Mouse (Mus musculus) gastrocnemius, adult 2 months (tissue): ENCODE measurements around the gene Uba3. TPM values are rescaled to one million over a fixed set of nuclear protein-coding genes. Genes with fewer than 3 reads are reported as not detected.

Experiments used
- DNase-seq: peaks from one replicate; pipeline ENCODE4 v3.0.0; 2022
- H3K27ac ChIP-seq: fragments of 200-600 bp; 2 replicates; pipeline ENCODE4 v1.8.1; 2022; ENCODE audit warnings: mild to moderate bottlenecking
- H3K4me3 ChIP-seq: fragments of 200-600 bp; 2 replicates; pipeline ENCODE4 v1.8.1; 2022; ENCODE audit warnings: mild to moderate bottlenecking, moderate library complexity
- CTCF ChIP-seq: fragments of 200-600 bp; IDR thresholded peaks from 2 replicates; pipeline ENCODE4 v1.8.1; 2022; ENCODE audit warnings: antibody characterized with exemption, mild to moderate bottlenecking, moderate library complexity
- intact Hi-C: fragments of 180-260 bp; cut with DNase I; formaldehyde crosslinking; loops from one replicate; pipeline ENCODE4 v1.15.1; 2025
- total RNA-seq, 2 experiments: library from RNA; stranded (reverse); gene quantifications; 2 replicates each; pipeline ENCODE4 v1.2.3; 2021

The Uba3 gene
- total RNA-seq, 2 experiments from 2014 or later = 32.7 to 43.1 TPM

DNA sequence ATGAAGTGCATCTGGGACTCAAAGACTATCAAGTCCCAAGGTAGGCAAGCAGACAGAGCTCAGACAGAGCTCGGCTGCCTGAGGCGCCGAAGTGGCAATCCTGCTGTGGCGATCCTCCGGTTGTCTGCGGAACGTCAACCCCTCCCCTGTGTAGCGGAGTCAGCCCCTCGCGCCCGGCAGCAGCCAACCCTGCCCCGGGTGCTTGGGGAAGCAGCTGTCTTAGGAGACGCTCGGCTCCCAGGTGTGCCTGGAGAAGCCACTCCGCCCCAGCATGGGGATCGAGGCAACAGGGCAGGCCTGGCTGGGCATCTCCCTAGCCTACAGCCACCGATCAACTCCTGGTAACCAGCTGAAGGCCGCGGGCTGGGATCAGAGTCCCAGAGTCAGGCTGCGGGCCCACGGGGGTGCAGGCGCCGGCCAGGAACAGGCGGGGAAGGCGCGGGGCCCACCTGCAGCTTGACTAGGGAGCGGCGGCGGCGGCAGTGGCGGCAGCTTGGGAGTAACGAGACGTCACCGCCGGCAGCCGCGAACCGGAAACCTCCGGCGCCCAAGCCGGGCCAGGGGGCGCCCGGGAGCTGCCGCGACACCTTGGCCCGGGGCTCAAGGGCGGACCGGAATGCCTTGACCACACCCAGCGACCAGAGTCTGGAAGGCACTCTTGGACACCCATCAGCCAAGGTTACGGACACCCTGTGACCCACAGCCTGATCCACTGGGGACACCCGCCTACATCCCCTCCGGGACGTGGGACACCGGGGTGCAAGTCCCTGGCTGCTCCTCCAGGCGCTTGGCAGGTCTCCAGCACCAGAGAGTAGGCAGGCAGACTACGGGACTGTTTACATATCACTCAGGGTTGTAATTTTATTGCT, 56.8 kb downstream of the Uba3 start, which contains the start of gene Eogt:
Gene Eogt, minus strand, starts transcription at position 800 of the 869 bp plus-strand sequence.
- TF ChIP-seq CTCF = peak; percentile 65
- peak within 1 kb of the TSS; percentile 91 for H3K27ac ChIP-seq

GRCm38 (mm10) chr6:97147755-97148382, 57.6 kb downstream of the Uba3 start:
- intact Hi-C loops = loop anchor here (10.0 kb wide), 1 partner anchor 377 kb away; no protein-coding TSS in a partner anchor
- TF ChIP-seq CTCF = no peak

More for the DNA sequence above, 56.8 kb downstream of the Uba3 start, which contains the start of gene Eogt:
- peak; percentile 91 for DNase-seq
- H3K4me3 ChIP-seq = peak within 1 kb of the TSS; percentile 74
- intact Hi-C loops = loop anchor here (10.0 kb wide), 1 partner anchor 376 kb away; no protein-coding TSS in a partner anchor

GRCm38 (mm10) chr6:97145156-97145555, 60.3 kb downstream of the Uba3 start:
- TF ChIP-seq CTCF = no peak
- peak; percentile 85 for DNase-seq
- intact Hi-C loops = loop anchor here (10.0 kb wide), 1 partner anchor 380 kb away; no protein-coding TSS in a partner anchor
- Histone ChIP-seq H3K27ac (peak overlapping the region; percentile 61), H3K4me3 (peak overlapping the region; percentile 38)

More at GRCm38 (mm10) chr6:97147755-97148382, 57.6 kb downstream of the Uba3 start:
- Histone ChIP-seq H3K4me3 (peak overlapping the region; percentile 74), H3K27ac (peak overlapping the region; percentile 91)
- DNase-seq = peak; percentile 67

- DNase-seq = peak; percentile 40
- Histone ChIP-seq H3K4me3 (peak overlapping the region; percentile 7; the same call in 1 of the 2 replicates), H3K27ac (peak overlapping the region; percentile 61)
- intact Hi-C loops = loop anchor here (10.0 kb wide), 1 partner anchor 380 kb away; no protein-coding TSS in a partner anchor
- no peak for TF ChIP-seq CTCF
These were observed 61.1 kb downstream of the Uba3 start for GRCm38 (mm10) chr6:97144359-97144758.

- H3K27ac ChIP-seq = no peak overlapping the region
- no peak overlapping the region for H3K4me3 ChIP-seq
- no peak for TF ChIP-seq CTCF
- intact Hi-C loops = loop anchor here (10.0 kb wide), 1 partner anchor 382 kb away; no protein-coding TSS in a partner anchor
- no peak for DNase-seq
These were observed 62.8 kb downstream of the Uba3 start for GRCm38 (mm10) chr6:97142611-97143010.

- no peak for DNase-seq
- Histone ChIP-seq H3K4me3 (no peak overlapping the region), H3K27ac (no peak overlapping the region; the same call in 1 of the 2 replicates)
- intact Hi-C loops = loop anchor here (10.0 kb wide), 1 partner anchor 383 kb away; no protein-coding TSS in a partner anchor
- no peak for TF ChIP-seq CTCF
These were observed 63.6 kb downstream of the Uba3 start for GRCm38 (mm10) chr6:97141811-97142210.

Other genes with a start within 250 kb of the Uba3 start
- gene Fam19a4, start 145.2 kb downstream of the Uba3 start, total RNA-seq = under 1 TPM; 0.20 to 0.31 TPM
- 1 to 10 TPM; 4.2 to 5.4 TPM for gene Eogt, start 56.5 kb downstream of the Uba3 start, total RNA-seq
- gene Tmf1, start 26.5 kb downstream of the Uba3 start, total RNA-seq = 10 to 100 TPM; 46.7 to 50.5 TPM
- gene Arl6ip5, start 5.0 kb upstream of the Uba3 start, total RNA-seq = 100 to 1,000 TPM; 117 to 173 TPM
- gene Lmod3, start 47.1 kb upstream of the Uba3 start, total RNA-seq = 100 to 1,000 TPM in 1 of 2 experiments, 10 to 100 TPM in 1; 95.4 to 186 TPM